In genomic region chr16:93369766-93370146, GRCm38 (mm10) we compare ENCODE assay signal across 11 mouse cellular contexts.
DNase-seq lines count a peak whose midpoint lies in the region; ATAC-seq and TF ChIP-seq lines count a peak whose summit lies in the region.
"Had no signal": no experiment of that assay in that cellular context is flagged by ENCODE, and none has a peak within 500 bp of the region (broad histone marks: within the 10 kb centered on the region; RNA-seq: fewer than 3 reads in every experiment).

No protein-coding gene starts in this region.

- no peaks in the 10 kb centered on the region for H3K9me3 ChIP-seq in heart, postnatal 0 days (replicated peaks; ENCODE audit: control insufficient read depth, low read length)
- H3K9me3 ChIP-seq in embryonic facial prominence, embryonic 13.5 days, result no peaks in the 10 kb centered on the region
- H3K9me3 ChIP-seq in lung, embryonic 15.5 days, result no peaks in the 10 kb centered on the region

- no peak for TF ChIP-seq CTCF in heart, postnatal 0 days (IDR thresholded peaks at IDR 0.05; ENCODE audit: low read depth)

- no peak for TF ChIP-seq EP300 in heart, postnatal 0 days (IDR thresholded peaks at IDR 0.05; ENCODE audit: low read depth)

- H3K9ac ChIP-seq in heart, postnatal 0 days (replicated peaks; ENCODE audit: low read depth, low read length), result no peak overlapping the region
- H3K9ac ChIP-seq in embryonic facial prominence, embryonic 13.5 days, result no peak overlapping the region
- no peak overlapping the region for H3K9ac ChIP-seq in lung, embryonic 15.5 days

- no peaks in the 10 kb centered on the region for H3K27me3 ChIP-seq in heart, postnatal 0 days (ENCODE audit: control insufficient read depth, insufficient read depth, low read length)
- peaks cover 8% of the 10 kb centered on the region; the same call in 1 of the 2 replicates for H3K27me3 ChIP-seq in embryonic facial prominence, embryonic 13.5 days
- no peaks in the 10 kb centered on the region for H3K27me3 ChIP-seq in lung, embryonic 15.5 days

- H3K4me1 ChIP-seq in heart, postnatal 0 days (ENCODE audit: control insufficient read depth, insufficient read depth), result 0 out of 2 replicates have a peak, but pooled peaks cover 13% of the 10 kb centered on the region
- H3K4me1 ChIP-seq in embryonic facial prominence, embryonic 13.5 days, result peaks cover 32% of the 10 kb centered on the region
- peaks cover 16% of the 10 kb centered on the region for H3K4me1 ChIP-seq in lung, embryonic 15.5 days

- 0 out of 2 replicates have a peak overlapping the region, but pooled peaks have one; percentile 8 for H3K4me2 ChIP-seq in heart, postnatal 0 days (ENCODE audit: low read depth, low read length)
- H3K4me2 ChIP-seq in embryonic facial prominence, embryonic 13.5 days, result peak overlapping the region; percentile 38
- peak overlapping the region; percentile 25 for H3K4me2 ChIP-seq in lung, embryonic 15.5 days

- no peak overlapping the region for H3K4me3 ChIP-seq in heart, postnatal 0 days (ENCODE audit: low read depth, low read length)
- no peak overlapping the region for H3K4me3 ChIP-seq in embryonic facial prominence, embryonic 13.5 days
- no peak overlapping the region for H3K4me3 ChIP-seq in lung, embryonic 15.5 days

- WGBS in heart, postnatal 0 days, result 40% methylated on average over 10 of the region's 10 CpGs
- 44% methylated on average over 10 of the region's 10 CpGs for WGBS in embryonic facial prominence, embryonic 13.5 days
- WGBS in lung, embryonic 15.5 days, result 50% methylated on average over 10 of the region's 10 CpGs

- no peaks in the 10 kb centered on the region for H3K36me3 ChIP-seq in heart, postnatal 0 days (replicated peaks; ENCODE audit: control insufficient read depth, insufficient read depth, low read length)
- H3K36me3 ChIP-seq in embryonic facial prominence, embryonic 13.5 days, result no peaks in the 10 kb centered on the region
- H3K36me3 ChIP-seq in lung, embryonic 15.5 days, result no peaks in the 10 kb centered on the region

- ATAC-seq in heart, postnatal 0 days (ENCODE audit: insufficient read depth, low read depth), result peak; percentile 60
- 0 out of 2 replicates have a peak, but pooled peaks have one; percentile 60 for ATAC-seq in embryonic facial prominence, embryonic 13.5 days (ENCODE audit: insufficient number of reproducible peaks, insufficient read depth, low FRiP score, low TSS enrichment, low read depth)
- peak; percentile 55; the same call in 1 of the 2 replicates for ATAC-seq in lung, embryonic 15.5 days (ENCODE audit: borderline replicate concordance, extremely low read depth, low FRiP score, low TSS enrichment)
- ATAC-seq: activated CD4-positive, CD25-positive, alpha-beta regulatory T cell, adult 4 months had no signal

- no peak overlapping the region for H3K27ac ChIP-seq in heart, postnatal 0 days (ENCODE audit: low read depth)
- H3K27ac ChIP-seq in embryonic facial prominence, embryonic 13.5 days, result peak overlapping the region; percentile 81
- 0 out of 2 replicates have a peak overlapping the region, but pooled peaks have one; percentile 26 for H3K27ac ChIP-seq in lung, embryonic 15.5 days

- DNase-seq in heart, postnatal 0 days (ENCODE audit: low spot score), result no peak
- DNase-seq in heart, adult 9 months (ENCODE audit: low spot score in 2 of 2), result no peak
- DNase-seq in NIH3T3 (ENCODE audit: low read depth), result peak; percentile 60
- DNase-seq in c-Kit-positive CD71-positive TER-119-positive erythroid progenitor cells, embryonic 14.5 days (ENCODE audit: low spot score), result no peak
- DNase-seq in adrenal gland, adult 2 months, result no peak
- no peak for DNase-seq in right cerebral cortex, postnatal 14 days
- DNase-seq: gastrocnemius, postnatal 25 days; kidney, adult 8-10 months had no signal
